Mouse (Mus musculus) kidney, embryonic 14.5 days (tissue): Measurements from ENCODE around the gene Phka1. TPM values are rescaled to one million over a fixed set of nuclear protein-coding genes. Genes with fewer than 3 reads are reported as not detected.
A peak's percentile ranks its signal among the peaks of the same experiment; 100 is the strongest.
"Not testable (repeated sequence)": the region's sequence is repeated elsewhere in the genome, so short reads cannot be mapped to it uniquely, and the experiment has no call there.

ENCODE experiments used
- ATAC-seq: fragments of 200-750 bp; cut with Nextera tagmentation; 2 replicates; pipeline ENCODE4 v1.8.0; 2017; ENCODE audit warnings: moderate number of reproducible peaks, mild to moderate bottlenecking, moderate TSS enrichment, moderate library complexity; ENCODE audit not compliant: low FRiP score, low TSS enrichment
- H3K27ac ChIP-seq: fragments of 300-500 bp; sonication (generic); 2 replicates; pipeline ENCODE4 v1.5.1; 2014; ENCODE audit warnings: low read depth, mild to moderate bottlenecking, low read length, moderate library complexity, mixed read lengths
- H3K27me3 ChIP-seq: fragments of 300-500 bp; sonication (generic); 2 replicates; pipeline ENCODE4 v1.6.1; 2014; ENCODE audit warnings: mild to moderate bottlenecking, low read length; ENCODE audit not compliant: control insufficient read depth, insufficient read depth
- H3K36me3 ChIP-seq: fragments of 300-500 bp; sonication (generic); 2 replicates; pipeline ENCODE4 v1.6.1; 2014; ENCODE audit warnings: low read length, mixed read lengths; ENCODE audit not compliant: control insufficient read depth, insufficient read depth
- H3K4me1 ChIP-seq: fragments of 300-500 bp; sonication (generic); 2 replicates; pipeline ENCODE4 v1.6.1; 2014; ENCODE audit warnings: low read length, mixed read lengths; ENCODE audit not compliant: control insufficient read depth, insufficient read depth
- H3K4me2 ChIP-seq: fragments of 300-500 bp; sonication (generic); replicated peaks from 2 replicates; pipeline ENCODE4 v1.6.1; 2014; ENCODE audit warnings: low read depth, mild to moderate bottlenecking, low read length
- H3K4me3 ChIP-seq: fragments of 300-500 bp; sonication (generic); 2 replicates; pipeline ENCODE4 v1.5.1; 2014; ENCODE audit warnings: mild to moderate bottlenecking, low read length
- H3K9ac ChIP-seq: fragments of 300-500 bp; sonication (generic); 2 replicates; pipeline ENCODE4 v1.6.1; 2014; ENCODE audit warnings: low read depth, mild to moderate bottlenecking, low read length, moderate library complexity
- H3K9me3 ChIP-seq: fragments of 300-500 bp; sonication (generic); 2 replicates; pipeline ENCODE4 v1.6.1; 2016; ENCODE audit warnings: low read length; ENCODE audit not compliant: control insufficient read depth
- WGBS: fragments of 180-500 bp; shearing (Covaris S2); extraction: QIAGEN DNeasy Blood & Tissue Kit; methylation state at CpG from one replicate; pipeline ENCODE4 v1.1.7; 2014; 5-methylcytosine and 5-hydroxymethylcytosine counted together
- polyA plus RNA-seq: library from polyadenylated mRNA; unstranded; fragments of >200 nt; fragmentation: Nextera tagmentation; extraction: Ambion mirVana; gene quantifications from 2 replicates; pipeline ENCODE4 v1.2.1, GENCODE M21; 2014

Phka1 gene
- 3.5 and 8.2 TPM in 2 replicates for polyA plus RNA-seq

DNA sequence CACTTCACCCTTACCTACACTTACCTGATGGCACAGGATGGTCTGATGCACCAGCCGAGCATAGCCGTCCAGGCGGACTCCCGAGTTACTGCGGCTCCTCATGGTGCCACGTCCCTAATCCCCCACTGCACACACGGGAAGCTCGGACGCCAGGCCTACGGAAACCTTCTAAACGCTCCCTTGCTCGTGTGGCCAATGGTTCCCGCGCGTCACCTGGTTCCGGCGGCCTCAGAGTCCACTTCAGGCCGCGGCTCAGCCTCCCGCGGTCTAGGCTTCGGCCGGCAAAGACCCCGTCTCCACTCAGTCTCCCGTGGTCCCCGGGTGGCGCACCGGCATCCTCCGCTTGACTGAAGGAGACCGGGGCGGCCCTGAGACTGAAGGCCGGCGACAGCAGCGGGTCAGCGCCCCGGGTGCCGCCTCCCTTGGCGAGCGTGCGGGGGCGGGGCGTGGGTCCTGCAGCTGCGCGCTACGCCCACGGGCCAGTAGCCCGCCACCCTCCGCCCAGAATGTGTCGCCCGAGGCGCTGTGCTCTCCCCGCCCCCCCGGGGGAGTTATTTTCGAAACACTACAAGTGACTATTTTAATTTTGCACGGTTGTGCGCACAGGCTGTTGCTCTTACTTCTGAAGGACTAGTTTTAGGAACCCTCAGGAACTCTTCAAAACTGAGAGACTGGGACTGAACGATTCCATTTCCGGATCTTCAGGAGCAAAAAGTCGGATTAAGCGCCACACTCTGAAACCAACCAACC, at the start of gene Phka1:
Phka1 (minus strand) TSS at position 424 of the 750 bp plus-strand sequence.
- H3K27ac ChIP-seq = no peak within 1 kb of the TSS

DNA sequence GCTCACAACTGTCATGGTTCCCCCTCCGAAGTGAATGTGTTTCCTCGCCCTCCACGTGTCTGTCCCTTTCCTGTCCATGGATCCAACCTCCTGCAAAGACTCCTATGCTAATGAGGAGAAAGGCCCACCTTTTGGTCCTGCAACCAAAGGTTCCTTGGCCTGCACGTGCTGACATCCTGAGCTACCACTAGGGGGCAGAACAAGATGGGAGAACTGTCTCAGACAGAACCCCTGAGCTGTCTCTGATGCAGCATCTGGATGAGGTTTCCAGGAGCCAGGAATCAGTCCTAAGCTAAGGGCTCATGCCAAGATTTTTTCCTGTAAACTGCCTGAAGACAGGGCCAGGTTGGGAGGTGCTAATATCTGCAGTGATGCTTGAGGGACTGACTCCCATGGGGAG, 45.2 kb upstream of the Phka1 start:
- not testable (repeated sequence) for ATAC-seq, H3K9me3 ChIP-seq, H3K9ac ChIP-seq, H3K27me3 ChIP-seq, H3K4me2 ChIP-seq, H3K4me1 ChIP-seq, H3K36me3 ChIP-seq, H3K4me3 ChIP-seq, H3K27ac ChIP-seq
- WGBS = 17% methylated on average over 4 of the region's 4 CpGs

More for the DNA sequence above, at the start of gene Phka1:
- Histone ChIP-seq H3K9me3 (no peaks in the 10 kb centered on the region), H3K4me2 (peak within 1 kb of the TSS; percentile 44), H3K4me3 (peak within 1 kb of the TSS; percentile 51), H3K4me1 (no peaks in the 10 kb centered on the region), H3K36me3 (no peaks in the 10 kb centered on the region), H3K9ac (peak within 1 kb of the TSS; percentile 57), H3K27me3 (peaks cover 2% of the 10 kb centered on the region; the same call in 1 of the 2 replicates)
- ATAC-seq = peak; percentile 94
- 24% methylated on average over 59 of the region's 60 CpGs for WGBS

DNA sequence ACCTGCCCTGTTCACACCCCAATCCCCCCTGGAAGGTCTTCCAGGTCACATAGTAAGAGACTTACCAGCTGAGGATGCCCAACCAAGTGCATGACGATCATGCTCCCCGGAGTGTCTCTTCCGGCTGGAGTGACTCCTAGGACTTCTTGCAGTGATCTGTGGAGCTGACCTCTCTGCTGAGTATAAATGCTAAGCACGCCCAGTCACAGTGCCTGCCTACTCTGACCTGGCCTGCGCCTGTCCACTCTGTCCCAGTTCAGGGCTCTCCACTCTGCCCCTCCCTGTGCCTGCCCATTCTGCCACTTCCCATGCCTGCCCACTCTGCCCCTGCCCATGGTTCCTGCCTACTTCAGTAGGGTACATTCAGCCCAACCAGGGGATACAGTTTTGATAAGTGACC, 42.8 kb upstream of the Phka1 start, which contains the start of gene Gm3880:
Gm3880 (minus strand) TSS at position 101 of the 400 bp plus-strand sequence.
- not testable (repeated sequence) for H3K9ac ChIP-seq, H3K9me3 ChIP-seq, H3K4me3 ChIP-seq, H3K36me3 ChIP-seq, H3K4me2 ChIP-seq, ATAC-seq, H3K4me1 ChIP-seq, H3K27ac ChIP-seq, H3K27me3 ChIP-seq
- 91% methylated on average over 4 of the region's 5 CpGs for WGBS

DNA sequence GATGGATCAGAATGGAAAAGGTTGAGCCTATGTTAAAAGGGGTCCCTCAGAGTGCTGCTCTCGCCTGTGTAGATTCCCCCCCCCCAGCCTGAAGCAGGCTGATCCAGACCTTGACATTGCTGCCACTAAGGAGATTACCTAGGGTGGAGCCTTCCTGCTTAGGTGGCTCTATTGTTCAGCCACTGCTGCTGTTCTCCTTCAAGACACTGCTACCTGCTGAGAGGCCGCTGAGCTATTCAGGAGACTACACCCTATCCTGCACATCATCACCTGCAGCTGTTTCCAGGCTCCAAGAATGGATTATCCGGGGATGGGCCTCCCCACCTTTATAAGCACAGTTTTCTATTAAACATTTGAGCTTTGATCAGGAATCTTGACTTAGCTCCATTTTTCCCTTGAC, 40.7 kb upstream of the Phka1 start:
- 56% methylated on average over 3 of the region's 3 CpGs for WGBS
- not testable (repeated sequence) for H3K27me3 ChIP-seq, H3K4me2 ChIP-seq, H3K9ac ChIP-seq, H3K4me1 ChIP-seq, H3K36me3 ChIP-seq, ATAC-seq, H3K27ac ChIP-seq, H3K4me3 ChIP-seq, H3K9me3 ChIP-seq

DNA sequence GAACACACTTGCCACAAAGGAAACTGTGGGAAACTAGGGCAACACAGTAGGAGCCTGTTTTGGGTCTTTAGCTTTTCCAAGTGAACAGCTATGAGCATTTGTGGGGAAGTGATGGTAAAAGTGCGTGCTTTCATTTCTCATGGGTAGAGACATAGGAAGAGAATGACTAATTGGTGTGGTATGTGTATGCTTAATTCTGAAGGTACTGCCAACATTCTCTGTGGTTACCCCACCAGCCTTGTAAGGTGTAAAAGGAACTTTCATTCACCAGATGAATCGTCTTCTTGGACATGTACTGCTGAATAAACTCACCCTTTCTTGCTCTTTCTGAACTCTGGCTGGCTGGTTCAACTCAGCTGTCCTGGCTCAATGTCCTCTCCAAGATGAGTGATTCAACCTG, 22.6 kb upstream of the Phka1 start:
- no peak overlapping the region for H3K27ac ChIP-seq
- WGBS = 81% methylated on average over 2 of the region's 2 CpGs
- ATAC-seq = no peak
- no peak overlapping the region for H3K4me2 ChIP-seq
- H3K4me1 ChIP-seq = no peaks in the 10 kb centered on the region
- no peak overlapping the region for H3K4me3 ChIP-seq
- H3K9ac ChIP-seq = no peak overlapping the region
- no peaks in the 10 kb centered on the region for H3K27me3 ChIP-seq
- H3K36me3 ChIP-seq = no peaks in the 10 kb centered on the region
- H3K9me3 ChIP-seq = no peaks in the 10 kb centered on the region

DNA sequence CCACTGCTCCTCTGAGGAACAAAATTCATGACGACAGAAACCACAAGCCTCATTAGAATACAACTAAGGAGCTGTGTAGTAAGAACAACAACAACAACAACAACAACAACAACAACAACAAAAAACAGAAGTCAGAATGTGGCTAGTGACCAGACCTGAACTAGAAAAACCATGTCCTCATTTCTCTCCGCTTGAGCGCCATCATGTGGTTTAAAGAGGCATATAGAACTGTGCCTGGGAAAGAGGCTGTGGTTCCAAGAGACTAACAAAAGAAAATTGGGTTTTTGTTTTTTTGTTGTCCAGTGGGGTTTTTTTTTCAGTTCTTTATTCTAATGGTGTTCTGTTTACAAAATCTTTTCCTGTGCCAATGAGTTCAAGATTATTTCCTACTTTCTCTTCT, 16.7 kb upstream of the Phka1 start:
- Histone ChIP-seq H3K9me3 (no peaks in the 10 kb centered on the region), H3K27ac (no peak overlapping the region), H3K4me2 (no peak overlapping the region), H3K36me3 (no peaks in the 10 kb centered on the region), H3K27me3 (no peaks in the 10 kb centered on the region), H3K4me3 (no peak overlapping the region), H3K9ac (no peak overlapping the region), H3K4me1 (no peaks in the 10 kb centered on the region)
- 28% methylated on average over 3 of the region's 3 CpGs for WGBS
- ATAC-seq = no peak

DNA sequence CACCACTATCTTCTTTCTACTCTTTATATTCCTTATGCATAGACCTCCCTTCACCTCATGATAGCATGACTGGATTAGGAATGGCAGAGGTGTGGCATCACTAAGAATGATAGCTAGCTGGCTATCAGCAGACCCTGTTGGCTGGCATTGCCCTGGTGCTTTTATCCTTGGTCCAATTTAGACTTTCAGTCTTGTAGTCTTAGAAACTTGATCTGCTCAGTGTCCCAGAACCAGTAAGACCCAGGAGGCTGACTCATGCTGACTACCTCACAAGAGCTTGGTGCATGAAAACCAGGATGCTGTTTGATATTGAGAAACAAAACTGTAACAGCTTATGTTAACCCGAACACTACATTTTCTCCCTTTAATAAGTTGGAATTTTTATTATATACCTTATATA, 1.6 kb upstream of the Phka1 start:
- H3K9ac ChIP-seq = no peak overlapping the region
- H3K4me2 ChIP-seq = no peak overlapping the region
- 98% methylated on average over 1 of the region's 1 CpGs for WGBS
- no peaks in the 10 kb centered on the region for H3K9me3 ChIP-seq
- no peaks in the 10 kb centered on the region for H3K36me3 ChIP-seq
- H3K4me3 ChIP-seq = no peak overlapping the region
- no peak for ATAC-seq
- no peaks in the 10 kb centered on the region for H3K4me1 ChIP-seq
- no peak overlapping the region for H3K27ac ChIP-seq
- H3K27me3 ChIP-seq = peaks cover 2% of the 10 kb centered on the region; the same call in 1 of the 2 replicates

DNA sequence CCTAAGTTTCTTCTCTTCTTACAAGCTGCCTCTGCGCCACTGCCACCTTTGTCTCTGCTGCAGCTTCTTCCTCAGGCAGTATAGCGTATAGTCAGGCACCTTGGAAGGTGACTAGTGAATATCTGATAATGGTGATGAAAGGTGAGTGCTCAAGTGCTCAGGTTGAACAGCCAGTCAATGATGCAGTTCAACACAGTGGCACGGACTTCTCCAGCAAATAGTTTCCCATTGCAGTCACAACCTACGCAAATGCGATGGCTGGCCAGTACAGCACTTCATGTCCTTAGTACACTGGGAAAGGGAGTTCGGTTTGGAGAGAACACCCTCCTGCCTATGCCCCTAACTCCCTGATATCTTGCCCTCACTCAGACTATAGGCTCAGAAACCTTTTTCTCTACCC, 1.1 kb upstream of the Phka1 start:
- Histone ChIP-seq H3K4me2 (peak overlapping the region; percentile 44), H3K4me3 (no peak overlapping the region; the same call in 1 of the 2 replicates), H3K9me3 (no peaks in the 10 kb centered on the region), H3K27me3 (peaks cover 2% of the 10 kb centered on the region; the same call in 1 of the 2 replicates), H3K9ac (no peak overlapping the region), H3K27ac (no peak overlapping the region), H3K4me1 (no peaks in the 10 kb centered on the region), H3K36me3 (no peaks in the 10 kb centered on the region)
- ATAC-seq = no peak
- WGBS = 56% methylated on average over 6 of the region's 6 CpGs

DNA sequence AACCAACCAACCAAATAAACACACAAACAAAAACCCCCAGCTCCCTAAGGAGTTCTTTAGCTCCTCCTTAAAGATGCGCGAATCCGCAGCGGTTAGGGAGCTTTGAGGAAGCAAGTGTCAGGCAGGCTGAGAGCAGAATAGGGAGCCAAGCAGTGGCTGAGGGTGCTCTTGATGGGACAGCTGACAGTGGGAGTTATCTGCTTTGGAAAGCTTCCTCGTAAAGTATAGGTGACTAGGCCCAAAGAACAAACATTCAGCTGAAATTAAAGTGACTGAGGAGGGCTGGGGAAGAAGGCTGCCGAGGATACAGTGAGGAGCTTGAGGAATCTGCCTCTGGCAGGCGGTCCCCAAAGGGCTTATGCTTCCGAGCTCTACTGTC, 516 bp upstream of the Phka1 start:
- no peak overlapping the region for H3K27ac ChIP-seq
- H3K36me3 ChIP-seq = no peaks in the 10 kb centered on the region
- peak overlapping the region; percentile 51 for H3K4me3 ChIP-seq
- 28% methylated on average over 8 of the region's 8 CpGs for WGBS
- peak overlapping the region; percentile 44 for H3K4me2 ChIP-seq
- H3K9ac ChIP-seq = peak overlapping the region; percentile 57
- H3K9me3 ChIP-seq = no peaks in the 10 kb centered on the region
- peak; percentile 55; the same call in 1 of the 2 replicates for ATAC-seq
- peaks cover 2% of the 10 kb centered on the region; the same call in 1 of the 2 replicates for H3K27me3 ChIP-seq
- H3K4me1 ChIP-seq = no peaks in the 10 kb centered on the region
